Comparison of ENCODE assay signal across 8 mouse cellular contexts in genomic region chr5:92841474-92841873, GRCm38 (mm10).
DNase-seq lines count a peak whose midpoint lies in the region; ATAC-seq and TF ChIP-seq lines count a peak whose summit lies in the region.

No protein-coding gene starts in this region.

- no peaks in the 10 kb centered on the region for H3K27me3 ChIP-seq in stomach, postnatal 0 days (ENCODE audit: control insufficient read depth, insufficient read depth, low read length)

- no peak overlapping the region for H3K4me2 ChIP-seq in stomach, postnatal 0 days (replicated peaks; ENCODE audit: low read depth)

- no peak for TF ChIP-seq CTCF in layer of hippocampus, adult 2 months (conservative IDR thresholded peaks at IDR 0.05)
- no peak for TF ChIP-seq CTCF in stomach, postnatal 0 days (IDR thresholded peaks at IDR 0.05; ENCODE audit: low read depth)

- no peak overlapping the region for H3K9ac ChIP-seq in stomach, postnatal 0 days (ENCODE audit: low read length)

- TF ChIP-seq EP300 in stomach, postnatal 0 days (optimal IDR thresholded peaks at IDR 0.05): no peak

- H3K4me1 ChIP-seq in stomach, postnatal 0 days (replicated peaks; ENCODE audit: control insufficient read depth, insufficient read depth): peaks cover 5% of the 10 kb centered on the region; the same call in 1 of the 2 replicates

- no peaks in the 10 kb centered on the region for H3K36me3 ChIP-seq in stomach, postnatal 0 days (ENCODE audit: control insufficient read depth, insufficient read depth, low read length)

- WGBS in stomach, postnatal 0 days: 25% methylated on average over 5 of the region's 5 CpGs

- peak; percentile 8 for DNase-seq in adrenal gland, postnatal 10 days
- DNase-seq in adrenal gland, adult 2 months: no peak
- DNase-seq in right cerebral cortex, adult 18-20 months: peak; percentile 8
- DNase-seq in right cerebral cortex, postnatal 14 days: no peak
- peak in 1 of 2 experiments; percentile 48 for DNase-seq in layer of hippocampus, adult 2 months (ENCODE audit: low spot score in 2 of 2)
- peak; percentile 45 for DNase-seq in stomach, postnatal 0 days (ENCODE audit: low spot score)
- DNase-seq in right cerebral cortex, postnatal 36 days (ENCODE audit: low spot score in 2 of 2): no peak

- H3K9me3 ChIP-seq in stomach, postnatal 0 days (ENCODE audit: control insufficient read depth, low read length): no peaks in the 10 kb centered on the region

- no peak overlapping the region for H3K4me3 ChIP-seq in layer of hippocampus, adult 2 months
- H3K4me3 ChIP-seq in stomach, postnatal 0 days (ENCODE audit: low read depth, low read length): no peak overlapping the region

- H3K27ac ChIP-seq in layer of hippocampus, adult 2 months: 0 out of 2 replicates have a peak overlapping the region, but pooled peaks have one; percentile 23
- peak overlapping the region; percentile 72 for H3K27ac ChIP-seq in stomach, postnatal 0 days (replicated peaks)

- peak; percentile 76; the same call in 1 of the 2 replicates for ATAC-seq in stomach, postnatal 0 days (ENCODE audit: low FRiP score, low TSS enrichment)
- no peak for ATAC-seq in erythroblast, adult 5-6 weeks (replicated peaks; ENCODE audit: low FRiP score, poor library complexity, severe bottlenecking)

Comparison
In these comparisons a context has a peak if more than half of its experiments do, and no peak if none do; other contexts are left out.
1. DNase-seq: peak in adrenal gland, postnatal 10 days (single experiment), right cerebral cortex, adult 18-20 months (single experiment) and stomach, postnatal 0 days (single experiment); none in adrenal gland, adult 2 months (single experiment), right cerebral cortex, postnatal 14 days (single experiment) and right cerebral cortex, postnatal 36 days (0 of 2).